12 mouse cellular contexts compared by ENCODE assay signal in the genomic region with DNA sequence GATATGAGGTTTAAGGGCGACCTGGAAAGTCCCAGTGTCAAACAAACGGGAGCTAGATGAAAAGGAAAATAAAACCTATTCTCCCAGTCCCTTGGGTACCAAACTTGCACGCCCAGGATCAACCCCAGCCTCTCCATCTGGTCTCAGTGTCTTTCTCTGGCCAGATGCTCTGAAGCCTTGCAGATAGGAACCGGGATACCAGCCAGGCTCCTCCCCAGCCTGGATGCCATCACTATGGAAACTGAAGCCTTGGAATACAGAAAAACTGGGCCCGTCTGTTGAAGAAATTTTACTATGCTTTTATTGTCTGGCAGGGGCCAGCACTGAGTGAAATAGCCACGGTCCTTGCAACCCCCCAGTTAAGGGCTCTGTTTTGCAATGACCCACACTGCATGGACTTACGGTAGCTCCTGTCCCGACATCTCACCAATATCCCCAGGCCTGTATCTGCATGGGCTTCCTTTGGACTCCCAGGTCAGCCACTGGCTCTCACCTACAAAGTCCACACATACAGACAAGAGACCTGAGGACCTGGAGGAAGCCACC. TPM values are rescaled to one million over a fixed set of nuclear protein-coding genes. Genes with fewer than 3 reads are reported as not detected.
DNase-seq lines count a peak whose midpoint lies in the region; ATAC-seq and TF ChIP-seq lines count a peak whose summit lies in the region.
"Had no signal": no experiment of that assay in that cellular context is flagged by ENCODE, and none has a peak within 500 bp of the region (broad histone marks: within the 10 kb centered on the region; RNA-seq: fewer than 3 reads in every experiment).

No protein-coding gene starts in this region.

- no peak overlapping the region for H3K9ac ChIP-seq in hindbrain, embryonic 15.5 days
- no peak overlapping the region for H3K9ac ChIP-seq in hindbrain, embryonic 11.5 days (ENCODE audit: low read depth, low read length)
- H3K9ac ChIP-seq in forebrain, postnatal 0 days: 0 out of 2 replicates have a peak overlapping the region, but pooled peaks have one; percentile 22
- H3K9ac ChIP-seq in intestine, postnatal 0 days (ENCODE audit: low read depth, low read length): no peak overlapping the region
- H3K9ac ChIP-seq: embryonic facial prominence, embryonic 15.5 days; liver, embryonic 13.5 days had no signal

- peak; percentile 77; the same call in 1 of the 2 replicates for ATAC-seq in hindbrain, embryonic 15.5 days (ENCODE audit: low FRiP score, low read depth)
- no peak for ATAC-seq in hindbrain, embryonic 11.5 days (ENCODE audit: low FRiP score)
- ATAC-seq in forebrain, postnatal 0 days: peak; percentile 91
- no peak for ATAC-seq in intestine, postnatal 0 days

- WGBS in hindbrain, embryonic 15.5 days: 37% methylated on average over 8 of the region's 8 CpGs
- 60% methylated on average over 8 of the region's 8 CpGs for whole genome bisulfite sequencing in hindbrain, embryonic 11.5 days
- WGBS in forebrain, postnatal 0 days: 37% methylated on average over 8 of the region's 8 CpGs
- WGBS in intestine, postnatal 0 days: 63% methylated on average over 8 of the region's 8 CpGs

- H3K27ac ChIP-seq in hindbrain, embryonic 15.5 days (replicated peaks): peak overlapping the region; percentile 53; the same call in 1 of the 2 replicates
- no peak overlapping the region for H3K27ac ChIP-seq in hindbrain, embryonic 11.5 days (ENCODE audit: low read depth, low read length)
- peak overlapping the region; percentile 88 for H3K27ac ChIP-seq in forebrain, postnatal 0 days (ENCODE audit: low read depth, low read length)
- H3K27ac ChIP-seq in intestine, postnatal 0 days (ENCODE audit: low read depth, low read length): no peak overlapping the region
- H3K27ac ChIP-seq: embryonic facial prominence, embryonic 15.5 days; liver, embryonic 13.5 days had no signal

- no peak for DNase-seq in hindbrain, embryonic 11.5 days (ENCODE audit: low spot score)
- peak; percentile 88 for DNase-seq in forebrain, postnatal 0 days
- DNase-seq in layer of hippocampus, adult 9-11 months: peak; percentile 85
- DNase-seq in right cerebral cortex, postnatal 14 days: peak; percentile 60
- DNase-seq in adrenal gland, adult 18-20 months (ENCODE audit: low spot score in 2 of 2): no peak
- DNase-seq: cerebellum, adult 8-10 months; kidney, postnatal 14 days; liver, embryonic 13.5 days; thymus, postnatal 4 days had no signal

- peaks cover 19% of the 10 kb centered on the region for H3K4me1 ChIP-seq in hindbrain, embryonic 15.5 days (replicated peaks)
- H3K4me1 ChIP-seq in hindbrain, embryonic 11.5 days (replicated peaks; ENCODE audit: control insufficient read depth, insufficient read depth, low read length): 0 out of 2 replicates have a peak, but pooled peaks cover 2% of the 10 kb centered on the region
- peaks cover 9% of the 10 kb centered on the region for H3K4me1 ChIP-seq in forebrain, postnatal 0 days (ENCODE audit: insufficient read depth)
- H3K4me1 ChIP-seq in intestine, postnatal 0 days (replicated peaks; ENCODE audit: control insufficient read depth, insufficient read depth, low read length): no peaks in the 10 kb centered on the region; the same call in 1 of the 2 replicates
- H3K4me1 ChIP-seq: embryonic facial prominence, embryonic 15.5 days had no signal

- no peaks in the 10 kb centered on the region for H3K9me3 ChIP-seq in hindbrain, embryonic 15.5 days
- H3K9me3 ChIP-seq in hindbrain, embryonic 11.5 days (ENCODE audit: control insufficient read depth, low read length): no peaks in the 10 kb centered on the region
- no peaks in the 10 kb centered on the region for H3K9me3 ChIP-seq in forebrain, postnatal 0 days (ENCODE audit: low read length)
- no peaks in the 10 kb centered on the region for H3K9me3 ChIP-seq in intestine, postnatal 0 days (ENCODE audit: control insufficient read depth)
- H3K9me3 ChIP-seq: embryonic facial prominence, embryonic 15.5 days; liver, embryonic 13.5 days had no signal

- no peak overlapping the region for H3K4me2 ChIP-seq in hindbrain, embryonic 15.5 days
- H3K4me2 ChIP-seq in hindbrain, embryonic 11.5 days (replicated peaks; ENCODE audit: low read depth, low read length): no peak overlapping the region
- no peak overlapping the region for H3K4me2 ChIP-seq in forebrain, postnatal 0 days (ENCODE audit: low read depth)
- no peak overlapping the region for H3K4me2 ChIP-seq in intestine, postnatal 0 days (replicated peaks; ENCODE audit: low read depth)
- H3K4me2 ChIP-seq: embryonic facial prominence, embryonic 15.5 days; liver, embryonic 13.5 days had no signal

- no peak for TF ChIP-seq CTCF in forebrain, postnatal 0 days (IDR thresholded peaks at IDR 0.05; ENCODE audit: low read depth)
- no peak for TF ChIP-seq CTCF in intestine, postnatal 0 days (IDR thresholded peaks at IDR 0.05; ENCODE audit: low read depth)

- 0 out of 2 replicates have a peak, but pooled peaks cover 4% of the 10 kb centered on the region for H3K27me3 ChIP-seq in hindbrain, embryonic 15.5 days
- H3K27me3 ChIP-seq in hindbrain, embryonic 11.5 days (ENCODE audit: control insufficient read depth, insufficient read depth, low read length): no peaks in the 10 kb centered on the region
- no peaks in the 10 kb centered on the region for H3K27me3 ChIP-seq in forebrain, postnatal 0 days (ENCODE audit: insufficient read depth, low read length)
- H3K27me3 ChIP-seq in intestine, postnatal 0 days (replicated peaks; ENCODE audit: control insufficient read depth, insufficient read depth, low read length): peaks cover 4% of the 10 kb centered on the region

- H3K4me3 ChIP-seq in hindbrain, embryonic 15.5 days: no peak overlapping the region
- no peak overlapping the region for H3K4me3 ChIP-seq in hindbrain, embryonic 11.5 days (ENCODE audit: low read depth, low read length)
- no peak overlapping the region for H3K4me3 ChIP-seq in forebrain, postnatal 0 days (ENCODE audit: low read depth, low read length)
- H3K4me3 ChIP-seq in intestine, postnatal 0 days (ENCODE audit: low read depth, low read length): no peak overlapping the region
- H3K4me3 ChIP-seq: embryonic facial prominence, embryonic 15.5 days; liver, embryonic 13.5 days had no signal

- H3K36me3 ChIP-seq in hindbrain, embryonic 15.5 days: no peaks in the 10 kb centered on the region
- H3K36me3 ChIP-seq in hindbrain, embryonic 11.5 days (ENCODE audit: control insufficient read depth, insufficient read depth, low read length): no peaks in the 10 kb centered on the region
- no peaks in the 10 kb centered on the region for H3K36me3 ChIP-seq in forebrain, postnatal 0 days (ENCODE audit: insufficient read depth)
- H3K36me3 ChIP-seq in intestine, postnatal 0 days (ENCODE audit: control insufficient read depth, insufficient read depth): no peaks in the 10 kb centered on the region
- H3K36me3 ChIP-seq: embryonic facial prominence, embryonic 15.5 days; liver, embryonic 13.5 days had no signal

RNA-seq across cellular contexts. Expression of a gene that starts 18.0 kb away (rescaled TPM):
- polyA plus RNA-seq in hindbrain, embryonic 15.5 days (2015; fragmentation: Nextera tagmentation; extraction: Ambion mirVana): 3.8 and 4.1 TPM in 2 replicates
- polyA plus RNA-seq in hindbrain, embryonic 11.5 days (2014; fragmentation: Nextera tagmentation; extraction: Ambion mirVana): 3.0 and 3.7 TPM in 2 replicates
- total RNA-seq in forebrain, postnatal 0 days (2014; rRNA removed): 1.2 and 4.2 TPM in 2 replicates
- polyA plus RNA-seq in forebrain, postnatal 0 days (2015; fragmentation: Nextera tagmentation; extraction: Ambion mirVana): 10.6 and 12.8 TPM in 2 replicates
- total RNA-seq in adrenal gland, adult 18-20 months (2021): 1 to 10 TPM; 3.5 to 4.9 TPM
- polyA plus RNA-seq in intestine, postnatal 0 days (2015; fragmentation: Nextera tagmentation; extraction: Ambion mirVana): 0.33 and 0.64 TPM in 2 replicates

RNA-seq across cellular contexts. Expression of a gene that starts 23.4 kb away (rescaled TPM):
- 67.6 and 67.9 TPM in 2 replicates for polyA plus RNA-seq in hindbrain, embryonic 15.5 days (2015; fragmentation: Nextera tagmentation; extraction: Ambion mirVana)
- 68.5 and 71.5 TPM in 2 replicates for polyA plus RNA-seq in hindbrain, embryonic 11.5 days (2014; fragmentation: Nextera tagmentation; extraction: Ambion mirVana)
- 40.0 and 50.7 TPM in 2 replicates for total RNA-seq in forebrain, postnatal 0 days (2014; rRNA removed)
- 83.9 and 96.1 TPM in 2 replicates for polyA plus RNA-seq in forebrain, postnatal 0 days (2015; fragmentation: Nextera tagmentation; extraction: Ambion mirVana)
- total RNA-seq in adrenal gland, adult 18-20 months (2021): 1 to 10 TPM; 8.8 to 9.9 TPM
- 22.6 and 23.5 TPM in 2 replicates for polyA plus RNA-seq in intestine, postnatal 0 days (2015; fragmentation: Nextera tagmentation; extraction: Ambion mirVana)

RNA-seq across cellular contexts. Expression of a gene that starts 59.5 kb away (rescaled TPM):
- 2.2 and 2.3 TPM in 2 replicates for polyA plus RNA-seq in hindbrain, embryonic 15.5 days (2015; fragmentation: Nextera tagmentation; extraction: Ambion mirVana)
- 3.8 and 4.0 TPM in 2 replicates for polyA plus RNA-seq in hindbrain, embryonic 11.5 days (2014; fragmentation: Nextera tagmentation; extraction: Ambion mirVana)
- total RNA-seq in forebrain, postnatal 0 days (2014; rRNA removed): 2.8 and 3.3 TPM in 2 replicates
- polyA plus RNA-seq in forebrain, postnatal 0 days (2015; fragmentation: Nextera tagmentation; extraction: Ambion mirVana): 1.3 and 2.3 TPM in 2 replicates
- 1 to 10 TPM; 7.7 to 7.9 TPM for total RNA-seq in adrenal gland, adult 18-20 months (2021)
- 1.3 and 1.5 TPM in 2 replicates for polyA plus RNA-seq in intestine, postnatal 0 days (2015; fragmentation: Nextera tagmentation; extraction: Ambion mirVana)

RNA-seq across cellular contexts. Expression of a gene that starts 59.6 kb away (rescaled TPM):
- 6.8 and 7.7 TPM in 2 replicates for polyA plus RNA-seq in hindbrain, embryonic 15.5 days (2015; fragmentation: Nextera tagmentation; extraction: Ambion mirVana)
- 7.2 and 7.7 TPM in 2 replicates for polyA plus RNA-seq in hindbrain, embryonic 11.5 days (2014; fragmentation: Nextera tagmentation; extraction: Ambion mirVana)
- total RNA-seq in forebrain, postnatal 0 days (2014; rRNA removed): 7.5 TPM in 2 replicates
- polyA plus RNA-seq in forebrain, postnatal 0 days (2015; fragmentation: Nextera tagmentation; extraction: Ambion mirVana): 3.0 and 3.6 TPM in 2 replicates
- 10 to 100 TPM in 1 of 2 experiments, 1 to 10 TPM in 1; 9.4 to 11.6 TPM for total RNA-seq in adrenal gland, adult 18-20 months (2021)
- polyA plus RNA-seq in intestine, postnatal 0 days (2015; fragmentation: Nextera tagmentation; extraction: Ambion mirVana): 3.6 and 3.9 TPM in 2 replicates

Comparison
In these comparisons a context has a peak if more than half of its experiments do, and no peak if none do; other contexts are left out.
1. ATAC-seq: peak in hindbrain, embryonic 15.5 days (single experiment) and forebrain, postnatal 0 days (single experiment); none in hindbrain, embryonic 11.5 days (single experiment) and intestine, postnatal 0 days (single experiment).
2. H3K27ac ChIP-seq: peak in hindbrain, embryonic 15.5 days (single experiment) and forebrain, postnatal 0 days (single experiment); none in hindbrain, embryonic 11.5 days (single experiment) and intestine, postnatal 0 days (single experiment).
3. DNase-seq: peak in forebrain, postnatal 0 days (single experiment), layer of hippocampus, adult 9-11 months (single experiment) and right cerebral cortex, postnatal 14 days (single experiment); none in hindbrain, embryonic 11.5 days (single experiment) and adrenal gland, adult 18-20 months (0 of 2).